Mouse (Mus musculus) kidney, postnatal 0 days (tissue): Measurements from ENCODE around the gene Rnf5. TPM values are rescaled to one million over a fixed set of nuclear protein-coding genes. Genes with fewer than 3 reads are reported as not detected.

Source experiments
- ATAC-seq: fragments of 200-750 bp; cut with Nextera tagmentation; replicated peaks from 2 replicates; pipeline ENCODE4 v1.8.0; 2017; ENCODE audit warnings: low read depth, moderate number of reproducible peaks, moderate TSS enrichment, moderate library complexity; ENCODE audit not compliant: low FRiP score
- DNase-seq: peaks from one replicate; pipeline ENCODE4 v3.0.0-alpha.2; 2016; ENCODE audit warnings: low spot score
- H3K27ac ChIP-seq: fragments of 300-500 bp; sonication (generic); 2 replicates; pipeline ENCODE4 v1.5.1; 2014; ENCODE audit warnings: mild to moderate bottlenecking
- H3K27me3 ChIP-seq: fragments of 300-500 bp; sonication (generic); 2 replicates; pipeline ENCODE4 v1.6.1; 2014; ENCODE audit warnings: low read length, mixed read lengths; ENCODE audit not compliant: insufficient read depth
- H3K36me3 ChIP-seq: fragments of 300-500 bp; sonication (generic); 2 replicates; pipeline ENCODE4 v1.6.1; 2014; ENCODE audit warnings: low read length, mixed read lengths; ENCODE audit not compliant: insufficient read depth
- H3K4me1 ChIP-seq: fragments of 300-500 bp; sonication (generic); replicated peaks from 2 replicates; pipeline ENCODE4 v1.6.1; 2014; ENCODE audit warnings: antibody characterized with exemption, low read length, mixed read lengths; ENCODE audit not compliant: insufficient read depth
- H3K4me2 ChIP-seq: fragments of 300-500 bp; sonication (generic); 2 replicates; pipeline ENCODE4 v1.6.1; 2014; ENCODE audit warnings: mild to moderate bottlenecking, low read length, moderate library complexity, mixed read lengths
- H3K4me3 ChIP-seq: fragments of 300-500 bp; sonication (generic); replicated peaks from 2 replicates; pipeline ENCODE4 v1.5.1; 2014; ENCODE audit warnings: low read depth, low read length
- H3K9ac ChIP-seq: fragments of 300-500 bp; sonication (generic); 2 replicates; pipeline ENCODE4 v1.6.1; 2014; ENCODE audit warnings: low read depth, low read length
- H3K9me3 ChIP-seq: fragments of 300-500 bp; sonication (generic); replicated peaks from 2 replicates; pipeline ENCODE4 v1.6.1; 2016; ENCODE audit warnings: low read length, inconsistent platforms, mixed read lengths
- CTCF ChIP-seq: IDR thresholded peaks from 2 replicates; pipeline ENCODE4 v1.5.1; 2016; ENCODE audit warnings: antibody characterized with exemption, low read depth, mild to moderate bottlenecking, moderate library complexity
- WGBS: fragments of 180-500 bp; shearing (Covaris S2); extraction: QIAGEN DNeasy Blood & Tissue Kit; methylation state at CpG from one replicate; pipeline ENCODE4 v1.1.7; 2014; 5-methylcytosine and 5-hydroxymethylcytosine counted together
- polyA plus RNA-seq: library from polyadenylated mRNA; unstranded; fragments of >200 nt; fragmentation: Nextera tagmentation; extraction: Ambion mirVana; gene quantifications from 2 replicates; pipeline ENCODE4 v1.2.1, GENCODE M21; 2015

The Rnf5 gene
- polyA plus RNA-seq, 1 experiment from 2014 or later: 154 TPM

- no peak for TF ChIP-seq CTCF
- no peak overlapping the region for H3K4me2 ChIP-seq
- no peak overlapping the region for H3K4me3 ChIP-seq
- H3K9me3 ChIP-seq: no peaks in the 10 kb centered on the region
- ATAC-seq (no peak), DNase-seq (no peak)
- no peak overlapping the region for H3K27ac ChIP-seq
- peaks cover 19% of the 10 kb centered on the region for H3K4me1 ChIP-seq
- no peak overlapping the region for H3K9ac ChIP-seq
- no peaks in the 10 kb centered on the region for H3K36me3 ChIP-seq
- H3K27me3 ChIP-seq: 0 out of 2 replicates have a peak, but pooled peaks cover 6% of the 10 kb centered on the region
- WGBS: 68% methylated on average over 2 of the region's 2 CpGs
Observed at GRCm38 (mm10) chr17:34635671-34636070, 32.2 kb upstream of the Rnf5 start.

GRCm38 (mm10) chr17:34632261-34632691 is 28.8 kb upstream of the Rnf5 start:
- TF ChIP-seq CTCF: 0 out of 2 replicates have a peak, but pooled peaks have one; percentile 3
- WGBS: 2% methylated on average over 26 of the region's 26 CpGs
- DNase-seq: peak; percentile 78
- H3K4me2 ChIP-seq: peak overlapping the region; percentile 61
- peaks cover 37% of the 10 kb centered on the region for H3K4me1 ChIP-seq
- peak overlapping the region; percentile 38; the same call in 1 of the 2 replicates for H3K9ac ChIP-seq
- peak; percentile 38 for ATAC-seq
- no peaks in the 10 kb centered on the region for H3K36me3 ChIP-seq
- 0 out of 2 replicates have a peak, but pooled peaks cover 9% of the 10 kb centered on the region for H3K27me3 ChIP-seq
- no peak overlapping the region for H3K27ac ChIP-seq
- H3K4me3 ChIP-seq: peak overlapping the region; percentile 26
- no peaks in the 10 kb centered on the region for H3K9me3 ChIP-seq

- Histone ChIP-seq H3K9ac (peak overlapping the region; percentile 38; the same call in 1 of the 2 replicates), H3K4me3 (peak overlapping the region; percentile 26), H3K9me3 (no peaks in the 10 kb centered on the region), H3K27ac (no peak overlapping the region), H3K4me1 (peaks cover 37% of the 10 kb centered on the region), H3K4me2 (peak overlapping the region; percentile 61), H3K36me3 (no peaks in the 10 kb centered on the region), H3K27me3 (0 out of 2 replicates have a peak, but pooled peaks cover 9% of the 10 kb centered on the region)
- ATAC-seq (no peak), DNase-seq (no peak)
- WGBS: 12% methylated on average over 12 of the region's 12 CpGs
- no peak for TF ChIP-seq CTCF
Observed at GRCm38 (mm10) chr17:34631647-34632046, 28.2 kb upstream of the Rnf5 start.

GRCm38 (mm10) chr17:34630761-34631301 is 27.3 kb upstream of the Rnf5 start:
- no peak overlapping the region for H3K27ac ChIP-seq
- TF ChIP-seq CTCF: no peak
- H3K9ac ChIP-seq: peak overlapping the region; percentile 31
- H3K4me3 ChIP-seq: peak overlapping the region; percentile 23; the same call in 1 of the 2 replicates
- peaks cover 43% of the 10 kb centered on the region for H3K4me1 ChIP-seq
- H3K27me3 ChIP-seq: 0 out of 2 replicates have a peak, but pooled peaks cover 9% of the 10 kb centered on the region
- no peak for ATAC-seq
- H3K36me3 ChIP-seq: no peaks in the 10 kb centered on the region
- peak overlapping the region; percentile 50 for H3K4me2 ChIP-seq
- no peak for DNase-seq
- WGBS: 3% methylated on average over 47 of the region's 48 CpGs
- H3K9me3 ChIP-seq: no peaks in the 10 kb centered on the region

- H3K9ac ChIP-seq: no peak overlapping the region; the same call in 1 of the 2 replicates
- TF ChIP-seq CTCF: no peak
- no peaks in the 10 kb centered on the region for H3K9me3 ChIP-seq
- H3K4me3 ChIP-seq: 0 out of 2 replicates have a peak overlapping the region, but pooled peaks have one; percentile 9
- ATAC-seq (no peak), DNase-seq (no peak)
- H3K27ac ChIP-seq: no peak overlapping the region
- H3K4me1 ChIP-seq: peaks cover 43% of the 10 kb centered on the region
- 33% methylated on average over 12 of the region's 12 CpGs for WGBS
- 0 out of 2 replicates have a peak, but pooled peaks cover 9% of the 10 kb centered on the region for H3K27me3 ChIP-seq
- no peaks in the 10 kb centered on the region for H3K36me3 ChIP-seq
- peak overlapping the region; percentile 89 for H3K4me2 ChIP-seq
Observed at GRCm38 (mm10) chr17:34629796-34630603, 26.5 kb upstream of the Rnf5 start.

GRCm38 (mm10) chr17:34629221-34629751 is 25.8 kb upstream of the Rnf5 start, which contains the start of gene Prrt1:
TSS of gene Prrt1 (plus strand) at chr17:34629533.
- H3K36me3 ChIP-seq: no peaks in the 10 kb centered on the region
- H3K9ac ChIP-seq: peak within 1 kb of the TSS; percentile 74
- H3K9me3 ChIP-seq: no peaks in the 10 kb centered on the region
- 6% methylated on average over 16 of the region's 16 CpGs for WGBS
- peak within 1 kb of the TSS; percentile 67 for H3K4me3 ChIP-seq
- ATAC-seq (no peak), DNase-seq (no peak)
- H3K4me1 ChIP-seq: peaks cover 43% of the 10 kb centered on the region
- no peak for TF ChIP-seq CTCF
- H3K4me2 ChIP-seq: peak within 1 kb of the TSS; percentile 89
- H3K27me3 ChIP-seq: 0 out of 2 replicates have a peak, but pooled peaks cover 9% of the 10 kb centered on the region
- H3K27ac ChIP-seq: peak within 1 kb of the TSS; percentile 96
